Mouse (Mus musculus): ENCODE measurements around the gene Mageb18. TPM values are rescaled to one million over a fixed set of nuclear protein-coding genes. Genes with fewer than 3 reads are reported as not detected.
"Not testable (repeated sequence)": the region's sequence is repeated elsewhere in the genome, so short reads cannot be mapped to it uniquely, and the experiment has no call there.

Gene Mageb18
- polyA plus RNA-seq (2015; fragmentation: Nextera tagmentation; extraction: Ambion mirVana): 0.10 TPM in 1 of 2 replicates, not detected in the other

DNA sequence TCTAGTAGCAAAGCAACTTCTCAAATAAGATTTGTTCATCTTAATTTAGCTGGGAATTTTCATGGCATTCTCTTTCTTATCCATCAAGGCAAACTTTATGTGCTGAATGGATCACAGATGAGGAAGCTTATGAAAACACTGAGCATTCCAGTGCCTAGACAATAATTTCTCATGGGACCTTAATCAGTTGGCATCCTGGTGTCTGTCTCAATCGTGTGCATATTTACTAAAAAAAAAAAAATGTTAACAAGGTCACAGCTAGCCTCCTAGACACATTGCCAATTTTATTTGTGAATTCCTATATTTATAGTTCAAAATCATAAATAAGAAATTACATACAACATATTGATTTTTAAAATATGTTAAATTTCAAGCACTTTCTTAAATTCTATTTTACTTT, at the start of gene Mageb18:
Gene Mageb18, minus strand, starts transcription at position 101 of the 400 bp plus-strand sequence.
- no peaks in the 10 kb centered on the region for H3K36me3 ChIP-seq (ENCODE audit: control insufficient read depth, insufficient read depth, low read length)
- no peak within 1 kb of the TSS for H3K4me2 ChIP-seq (ENCODE audit: low read length)
- H3K9ac ChIP-seq (ENCODE audit: low read depth, low read length): no peak within 1 kb of the TSS
- no peak within 1 kb of the TSS for H3K4me3 ChIP-seq (ENCODE audit: low read length)
- no peaks in the 10 kb centered on the region for H3K4me1 ChIP-seq (ENCODE audit: control insufficient read depth, insufficient read depth, low read depth, low read length)
- H3K27me3 ChIP-seq (replicated peaks; ENCODE audit: control insufficient read depth, insufficient read depth, low read length): no peaks in the 10 kb centered on the region
- H3K27ac ChIP-seq (ENCODE audit: low read depth, low read length): no peak within 1 kb of the TSS
- H3K9me3 ChIP-seq (ENCODE audit: control insufficient read depth, low read length): no peaks in the 10 kb centered on the region
- WGBS: 77% methylated on average over 1 of the region's 1 CpGs
- ATAC-seq: no peak

GRCm38 (mm10) chrX:92612788-92613187, 13.4 kb upstream of the Mageb18 start:
- Histone ChIP-seq H3K9me3 (ENCODE audit: control insufficient read depth, low read length) (no peaks in the 10 kb centered on the region; the same call in 1 of the 2 replicates), H3K4me2 (ENCODE audit: low read length) (no peak overlapping the region), H3K4me3 (ENCODE audit: low read length) (no peak overlapping the region), H3K27ac (ENCODE audit: low read depth, low read length) (no peak overlapping the region), H3K4me1 (ENCODE audit: control insufficient read depth, insufficient read depth, low read depth, low read length) (no peaks in the 10 kb centered on the region), H3K9ac (ENCODE audit: low read depth, low read length) (no peak overlapping the region), H3K27me3 (replicated peaks; ENCODE audit: control insufficient read depth, insufficient read depth, low read length) (no peaks in the 10 kb centered on the region), H3K36me3 (ENCODE audit: control insufficient read depth, insufficient read depth, low read length) (no peaks in the 10 kb centered on the region)
- WGBS: 88% methylated on average over 3 of the region's 3 CpGs
- no peak for ATAC-seq

DNA sequence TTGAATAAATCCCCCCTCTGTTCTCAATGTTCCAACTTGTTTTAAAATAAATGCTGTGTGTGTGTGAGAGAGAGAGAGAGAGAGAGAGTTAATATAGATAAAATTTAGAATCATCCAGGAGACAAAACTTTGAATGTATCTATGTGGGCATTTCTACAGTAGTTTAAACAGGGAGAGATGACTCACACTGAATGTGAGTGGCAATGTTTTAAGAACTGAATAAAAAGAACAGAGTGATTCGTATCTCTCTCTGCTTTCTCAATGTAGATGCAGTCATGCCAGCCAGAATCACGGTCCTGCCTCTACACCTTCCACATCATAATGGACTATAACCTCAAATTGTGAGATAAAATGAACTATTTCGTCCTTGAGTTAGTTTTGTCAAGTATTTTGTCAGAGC, 11.1 kb upstream of the Mageb18 start:
- Histone ChIP-seq H3K27me3 (replicated peaks; ENCODE audit: control insufficient read depth, insufficient read depth, low read length) (no peaks in the 10 kb centered on the region), H3K4me3 (ENCODE audit: low read length) (no peak overlapping the region), H3K36me3 (ENCODE audit: control insufficient read depth, insufficient read depth, low read length) (no peaks in the 10 kb centered on the region), H3K9me3 (ENCODE audit: control insufficient read depth, low read length) (no peaks in the 10 kb centered on the region; the same call in 1 of the 2 replicates), H3K27ac (ENCODE audit: low read depth, low read length) (no peak overlapping the region), H3K4me1 (ENCODE audit: control insufficient read depth, insufficient read depth, low read depth, low read length) (no peaks in the 10 kb centered on the region), H3K4me2 (ENCODE audit: low read length) (no peak overlapping the region), H3K9ac (ENCODE audit: low read depth, low read length) (no peak overlapping the region)
- 75% methylated on average over 3 of the region's 3 CpGs for WGBS
- ATAC-seq: no peak

DNA sequence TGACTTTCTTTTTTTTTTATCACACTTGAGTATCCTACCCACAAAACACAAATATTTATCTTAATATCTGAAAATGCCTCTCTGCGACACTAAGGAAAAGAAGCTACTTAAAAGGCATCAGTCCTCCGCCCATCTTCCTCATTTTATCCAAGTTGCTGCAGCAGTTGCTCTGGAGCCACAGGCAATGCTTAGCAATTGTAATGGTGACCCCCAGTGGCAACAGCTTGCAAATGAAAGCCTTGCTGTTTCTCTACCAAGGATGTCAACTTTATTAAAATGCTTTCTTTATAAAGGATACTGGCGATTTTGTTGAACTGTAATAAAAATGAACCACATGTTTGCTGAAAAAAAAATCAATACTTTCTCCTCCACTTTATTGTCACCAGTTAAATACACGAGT, 2.0 kb downstream of the Mageb18 start:
- Histone ChIP-seq H3K4me2 (ENCODE audit: low read length) (no peak overlapping the region), H3K27me3 (replicated peaks; ENCODE audit: control insufficient read depth, insufficient read depth, low read length) (no peaks in the 10 kb centered on the region), H3K9ac (ENCODE audit: low read depth, low read length) (no peak overlapping the region), H3K4me1 (ENCODE audit: control insufficient read depth, insufficient read depth, low read depth, low read length) (no peaks in the 10 kb centered on the region), H3K4me3 (ENCODE audit: low read length) (no peak overlapping the region), H3K27ac (ENCODE audit: low read depth, low read length) (no peak overlapping the region), H3K36me3 (ENCODE audit: control insufficient read depth, insufficient read depth, low read length) (no peaks in the 10 kb centered on the region), H3K9me3 (ENCODE audit: control insufficient read depth, low read length) (no peaks in the 10 kb centered on the region)
- ATAC-seq: no peak
- WGBS: 40% methylated on average over 4 of the region's 4 CpGs

GRCm38 (mm10) chrX:92527826-92528225, 71.5 kb downstream of the Mageb18 start:
- Histone ChIP-seq H3K4me3 (ENCODE audit: low read length) (no peak overlapping the region), H3K36me3 (ENCODE audit: control insufficient read depth, insufficient read depth, low read length) (no peaks in the 10 kb centered on the region), H3K4me2 (ENCODE audit: low read length) (no peak overlapping the region), H3K27ac (ENCODE audit: low read depth, low read length) (no peak overlapping the region), H3K4me1 (ENCODE audit: control insufficient read depth, insufficient read depth, low read depth, low read length) (no peaks in the 10 kb centered on the region), H3K9me3 (ENCODE audit: control insufficient read depth, low read length) (no peaks in the 10 kb centered on the region; the same call in 1 of the 2 replicates), H3K27me3 (replicated peaks; ENCODE audit: control insufficient read depth, insufficient read depth, low read length) (no peaks in the 10 kb centered on the region), H3K9ac (ENCODE audit: low read depth, low read length) (no peak overlapping the region)
- 84% methylated on average over 1 of the region's 1 CpGs for WGBS
- no peak for ATAC-seq

- no peak overlapping the region for H3K4me2 ChIP-seq (ENCODE audit: low read length)
- H3K27ac ChIP-seq (ENCODE audit: low read depth, low read length): no peak overlapping the region
- no peaks in the 10 kb centered on the region for H3K4me1 ChIP-seq (ENCODE audit: control insufficient read depth, insufficient read depth, low read depth, low read length)
- no peak for ATAC-seq
- no peaks in the 10 kb centered on the region for H3K27me3 ChIP-seq (replicated peaks; ENCODE audit: control insufficient read depth, insufficient read depth, low read length)
- no peak overlapping the region for H3K4me3 ChIP-seq (ENCODE audit: low read length)
- H3K9me3 ChIP-seq (ENCODE audit: control insufficient read depth, low read length): no peaks in the 10 kb centered on the region
- no peak overlapping the region for H3K9ac ChIP-seq (ENCODE audit: low read depth, low read length)
- H3K36me3 ChIP-seq (ENCODE audit: control insufficient read depth, insufficient read depth, low read length): no peaks in the 10 kb centered on the region
- 31% methylated on average over 1 of the region's 1 CpGs for WGBS
These were observed 101.1 kb downstream of the Mageb18 start for GRCm38 (mm10) chrX:92498254-92498653.

GRCm38 (mm10) chrX:92489649-92490048, 109.7 kb downstream of the Mageb18 start, which contains the start of gene Gm5941:
Gene Gm5941, plus strand, starts transcription at chrX:92489949.
- not testable (repeated sequence) for H3K27me3 ChIP-seq (replicated peaks; ENCODE audit: control insufficient read depth, insufficient read depth, low read length); ATAC-seq
- WGBS: 91% methylated on average over 4 of the region's 4 CpGs

GRCm38 (mm10) chrX:92464773-92465172, 134.6 kb downstream of the Mageb18 start:
- Histone ChIP-seq H3K27ac (ENCODE audit: low read depth, low read length) (no peak overlapping the region), H3K36me3 (ENCODE audit: control insufficient read depth, insufficient read depth, low read length) (no peaks in the 10 kb centered on the region), H3K4me2 (ENCODE audit: low read length) (no peak overlapping the region), H3K27me3 (replicated peaks; ENCODE audit: control insufficient read depth, insufficient read depth, low read length) (no peaks in the 10 kb centered on the region), H3K9me3 (ENCODE audit: control insufficient read depth, low read length) (no peaks in the 10 kb centered on the region), H3K4me1 (ENCODE audit: control insufficient read depth, insufficient read depth, low read depth, low read length) (no peaks in the 10 kb centered on the region), H3K4me3 (ENCODE audit: low read length) (no peak overlapping the region), H3K9ac (ENCODE audit: low read depth, low read length) (no peak overlapping the region)
- 67% methylated on average over 4 of the region's 4 CpGs for WGBS
- no peak for ATAC-seq

More at GRCm38 (mm10) chrX:92489649-92490048, 109.7 kb downstream of the Mageb18 start, which contains the start of gene Gm5941:
- H3K4me1 ChIP-seq (ENCODE audit: control insufficient read depth, insufficient read depth, low read depth, low read length); H3K27ac ChIP-seq (ENCODE audit: low read depth, low read length); H3K4me3 ChIP-seq (ENCODE audit: low read length); H3K9ac ChIP-seq (ENCODE audit: low read depth, low read length); H3K4me2 ChIP-seq (ENCODE audit: low read length); H3K9me3 ChIP-seq (ENCODE audit: control insufficient read depth, low read length); H3K36me3 ChIP-seq (ENCODE audit: control insufficient read depth, insufficient read depth, low read length): not testable (repeated sequence)

DNA sequence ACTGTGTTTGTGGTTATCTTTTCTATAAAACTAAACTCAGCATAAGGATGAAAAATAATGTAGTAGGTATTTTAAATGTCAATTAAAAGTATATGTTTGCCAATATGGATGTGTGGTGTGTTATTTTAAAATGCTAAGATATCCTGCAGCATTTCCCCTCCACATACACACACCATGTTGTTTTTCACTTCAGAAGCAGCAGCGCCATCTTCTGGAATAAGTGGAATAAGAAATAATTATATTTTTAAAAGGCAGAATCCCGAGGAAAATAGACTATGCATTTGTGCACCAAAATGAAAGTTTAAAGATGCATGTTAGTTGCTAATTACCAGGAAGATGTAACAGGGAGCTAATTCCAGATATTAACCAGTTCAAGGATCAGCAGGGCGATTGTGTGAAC, 138.9 kb downstream of the Mageb18 start:
- no peaks in the 10 kb centered on the region for H3K27me3 ChIP-seq (replicated peaks; ENCODE audit: control insufficient read depth, insufficient read depth, low read length)
- H3K27ac ChIP-seq (ENCODE audit: low read depth, low read length): no peak overlapping the region
- WGBS: 37% methylated on average over 3 of the region's 3 CpGs
- no peak overlapping the region for H3K4me2 ChIP-seq (ENCODE audit: low read length)
- no peaks in the 10 kb centered on the region for H3K4me1 ChIP-seq (ENCODE audit: control insufficient read depth, insufficient read depth, low read depth, low read length)
- H3K9me3 ChIP-seq (ENCODE audit: control insufficient read depth, low read length): no peaks in the 10 kb centered on the region
- H3K36me3 ChIP-seq (ENCODE audit: control insufficient read depth, insufficient read depth, low read length): no peaks in the 10 kb centered on the region
- H3K9ac ChIP-seq (ENCODE audit: low read depth, low read length): no peak overlapping the region
- H3K4me3 ChIP-seq (ENCODE audit: low read length): no peak overlapping the region
- no peak for ATAC-seq

DNA sequence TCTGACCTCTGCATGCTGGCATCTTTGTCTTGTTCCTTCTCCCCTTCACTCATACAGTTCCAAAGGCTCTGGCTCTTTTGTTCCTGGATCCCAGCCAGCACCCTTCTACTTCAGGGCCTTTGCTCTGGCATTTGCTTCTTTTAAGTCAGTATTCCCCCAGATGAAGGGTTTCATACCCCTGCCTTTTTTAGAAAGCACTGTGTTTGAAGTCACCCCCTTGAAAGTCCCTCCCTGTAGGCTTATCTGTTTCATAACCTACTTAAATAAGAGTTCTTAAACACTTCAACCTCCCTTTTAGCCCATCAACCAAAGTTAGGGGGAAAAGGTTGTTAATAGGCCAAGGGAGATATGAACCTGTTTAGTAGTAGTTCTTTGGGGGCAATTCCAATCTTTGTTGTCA, 212.0 kb downstream of the Mageb18 start:
- Histone ChIP-seq H3K4me2 (ENCODE audit: low read length) (no peak overlapping the region), H3K4me3 (ENCODE audit: low read length) (no peak overlapping the region), H3K9ac (ENCODE audit: low read depth, low read length) (no peak overlapping the region), H3K27me3 (replicated peaks; ENCODE audit: control insufficient read depth, insufficient read depth, low read length) (no peaks in the 10 kb centered on the region), H3K27ac (ENCODE audit: low read depth, low read length) (no peak overlapping the region), H3K36me3 (ENCODE audit: control insufficient read depth, insufficient read depth, low read length) (no peaks in the 10 kb centered on the region), H3K4me1 (ENCODE audit: control insufficient read depth, insufficient read depth, low read depth, low read length) (no peaks in the 10 kb centered on the region), H3K9me3 (ENCODE audit: control insufficient read depth, low read length) (no peaks in the 10 kb centered on the region)
- ATAC-seq: no peak
